Mouse (Mus musculus): ENCODE measurements at regions not wholly inside any gene's neighbourhood (a gene's known extent, or its start where the extent isn't known, plus 50 kb on each side); places are given as distances from the start of the nearest gene placed in this dataset.

DNA sequence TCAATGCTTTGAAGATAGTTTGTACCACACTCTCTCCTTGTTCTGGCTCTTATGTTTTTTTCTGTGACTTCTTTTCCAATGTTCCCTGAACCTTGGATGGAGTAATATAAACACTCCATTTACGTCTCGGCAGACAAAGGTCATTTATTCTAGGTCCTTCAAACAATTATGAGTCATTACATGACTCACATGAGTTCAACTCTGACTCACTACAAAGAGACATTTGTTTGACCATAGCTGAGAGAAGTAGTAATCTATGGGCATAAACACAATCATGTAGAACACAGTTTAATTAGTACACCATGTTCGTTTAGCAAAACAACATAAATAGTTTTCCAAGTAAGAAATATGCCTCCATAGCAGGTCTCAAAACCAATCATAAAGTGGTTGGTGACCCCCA lies 59.6 kb upstream of the Hmgcll1 start:
- no peak for DNase-seq (ENCODE audit: low spot score)

DNA sequence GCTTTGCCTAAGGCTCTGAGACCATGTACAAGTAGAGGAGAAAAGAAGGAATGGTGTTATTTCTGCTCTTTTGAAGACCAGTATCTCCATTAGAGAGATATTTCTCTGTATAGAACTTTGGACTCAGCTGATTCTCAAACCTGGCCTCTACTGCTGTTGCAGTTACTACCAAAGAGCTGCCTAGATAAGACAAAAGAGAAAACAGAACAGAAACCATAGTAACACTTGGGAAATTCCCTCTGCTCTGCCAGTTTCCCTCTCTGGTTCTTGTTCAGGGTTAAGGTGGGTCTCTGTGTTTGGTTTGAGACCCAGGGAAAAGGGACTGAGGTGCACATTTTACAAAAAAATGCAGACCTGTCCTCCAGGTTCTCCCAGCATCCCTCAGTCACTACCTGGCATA lies 58.3 kb upstream of the Hmgcll1 start:
- no peak for DNase-seq (ENCODE audit: low spot score)

DNA sequence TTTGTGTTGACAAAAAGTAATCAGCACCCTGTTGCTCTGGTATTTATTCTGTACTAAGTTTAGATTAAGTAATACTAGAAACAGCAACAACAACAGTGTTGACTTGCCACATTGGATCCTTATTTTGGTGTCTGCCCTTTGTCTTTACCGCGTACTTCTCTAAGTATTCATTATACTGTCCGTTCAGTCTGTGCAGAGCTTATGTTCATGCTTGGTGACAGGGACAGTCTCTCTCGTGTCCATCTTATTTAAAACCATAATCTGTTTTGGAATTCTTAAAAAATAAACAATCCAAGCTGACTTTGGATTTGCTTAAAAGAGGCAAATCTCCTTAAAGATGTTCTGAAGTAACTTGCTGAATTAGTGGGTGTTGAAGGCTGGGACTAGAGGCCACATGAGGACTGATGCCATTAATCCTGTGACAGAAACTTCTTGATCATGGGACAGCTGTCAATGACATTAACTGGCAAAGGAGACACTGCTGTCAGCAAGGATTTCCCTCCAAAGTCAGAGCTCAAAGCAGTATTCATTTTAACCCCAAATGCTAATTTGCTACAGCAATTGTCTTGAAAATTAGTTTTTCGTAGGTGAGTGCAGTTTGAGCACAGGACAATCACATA lies 55.8 kb upstream of the Hmgcll1 start:
- no peak for DNase-seq (ENCODE audit: low spot score)

DNA sequence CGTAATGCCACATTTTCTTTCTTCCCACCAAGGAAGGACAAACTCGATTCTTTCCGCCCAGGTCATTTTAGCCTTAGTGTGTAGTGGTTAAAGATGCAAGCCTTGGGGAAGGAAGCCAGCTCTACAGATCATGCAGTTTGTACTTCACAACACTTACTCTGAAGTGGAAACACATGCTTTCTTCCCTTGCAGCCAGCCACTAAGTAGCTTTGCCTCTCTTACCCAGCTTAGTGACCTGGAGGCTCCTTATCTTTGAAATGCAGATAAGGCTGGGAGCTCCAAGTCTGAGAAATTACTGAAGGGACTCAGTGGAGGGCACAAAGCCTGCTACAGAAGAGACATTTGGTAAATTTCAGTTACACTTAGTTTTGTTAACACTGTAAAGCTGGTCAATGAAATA lies 54.9 kb upstream of the Hmgcll1 start:
- no peak for DNase-seq (ENCODE audit: low spot score)

DNA sequence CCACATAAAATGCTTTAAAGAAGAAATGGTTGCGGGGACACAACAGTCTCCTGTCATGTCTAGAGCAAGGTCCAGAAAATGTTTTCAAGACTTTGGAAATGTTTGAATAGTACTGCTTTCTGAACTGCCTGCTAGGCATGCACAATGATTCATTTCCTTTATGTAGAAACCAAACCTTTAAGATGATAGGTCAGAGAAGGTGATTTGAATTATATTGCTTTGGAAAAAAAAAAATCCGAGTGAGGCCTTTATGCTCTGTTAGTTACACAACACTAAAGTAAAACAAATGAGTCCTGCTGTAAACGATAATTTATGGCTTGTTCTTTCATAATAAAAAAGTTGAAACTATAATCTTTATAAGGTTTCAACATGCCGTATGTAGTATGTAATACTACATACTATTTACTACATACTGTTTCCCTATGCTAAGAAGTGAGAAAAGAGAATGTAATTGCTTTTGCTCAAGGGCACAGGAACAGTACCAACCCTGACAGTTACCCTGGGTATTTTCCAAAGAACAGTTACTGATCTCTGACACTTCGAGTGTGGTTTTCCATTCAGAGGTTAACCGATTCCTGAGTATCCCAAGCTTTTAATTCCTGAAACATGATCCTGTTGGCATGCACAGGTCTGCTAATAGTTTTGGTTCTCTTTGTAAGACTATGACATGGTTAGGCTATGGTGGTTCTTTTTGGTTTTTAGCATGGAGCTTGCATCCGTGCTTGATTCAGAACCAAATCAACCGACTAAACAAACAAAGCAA lies 53.9 kb upstream of the Hmgcll1 start:
- DNase-seq (ENCODE audit: low spot score): peak; percentile 10

Data from adipocyte (in vitro differentiated cells).